Mouse (Mus musculus) embryo, embryonic 11.5 days (tissue): ENCODE measurements around the gene Adam20.
A peak's percentile ranks its signal among the peaks of the same experiment; 100 is the strongest.
"Not testable (repeated sequence)": the region's sequence is repeated elsewhere in the genome, so short reads cannot be mapped to it uniquely, and the experiment has no call there.

Source experiments
- DNase-seq: peaks from one replicate; pipeline ENCODE4 v3.0.0-alpha.2; 2012; ENCODE audit warnings: low read depth, low spot score

Adam20 gene

DNA sequence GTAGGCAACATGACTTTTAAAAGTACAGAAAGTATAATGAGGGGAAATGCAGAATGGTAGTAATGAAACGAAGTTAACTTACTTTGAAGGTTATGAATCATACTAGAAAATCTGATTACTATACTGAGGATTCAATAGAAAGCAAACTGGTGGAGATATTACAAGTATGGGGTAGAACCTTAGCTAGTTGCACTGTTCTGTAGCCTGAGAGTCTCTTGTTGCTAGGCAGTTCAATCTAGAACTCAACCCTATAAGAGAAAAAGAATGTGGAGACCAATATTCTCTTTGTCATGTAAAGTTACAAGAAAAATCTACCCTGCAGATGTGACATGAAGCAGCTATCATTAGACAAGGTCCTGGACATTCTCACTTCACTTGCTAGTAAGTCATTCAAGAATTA, at the start of gene Adam20:
Adam20 (plus strand) TSS at position 301 of the 400 bp plus-strand sequence.
- DNase-seq, result not testable (repeated sequence)

DNA sequence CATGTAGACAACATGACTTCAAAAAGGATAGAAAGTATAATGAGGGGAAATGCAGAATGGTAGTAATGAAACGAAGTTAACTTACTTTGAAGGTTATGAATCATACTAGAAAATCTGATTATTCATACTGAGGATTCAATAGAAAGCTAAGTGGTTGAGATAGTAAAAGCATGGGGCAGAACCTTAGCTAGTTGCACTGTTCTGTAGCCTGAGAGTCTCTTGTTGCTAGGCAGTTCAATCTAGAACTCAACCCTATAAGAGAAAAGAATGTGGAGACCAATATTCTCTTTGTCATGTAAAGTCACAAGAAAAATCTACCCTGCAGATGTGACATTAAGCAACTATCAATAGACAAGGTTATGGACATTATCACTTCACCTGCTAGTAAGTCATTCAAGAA, 41.2 kb upstream of the Adam20 start, which contains the start of gene Adam25:
Adam25 (plus strand) TSS at position 301 of the 400 bp plus-strand sequence.
- DNase-seq, result not testable (repeated sequence)

GRCm38 (mm10) chr8:40783320-40783719, 9.8 kb upstream of the Adam20 start:
- peak; percentile 2 for DNase-seq

DNA sequence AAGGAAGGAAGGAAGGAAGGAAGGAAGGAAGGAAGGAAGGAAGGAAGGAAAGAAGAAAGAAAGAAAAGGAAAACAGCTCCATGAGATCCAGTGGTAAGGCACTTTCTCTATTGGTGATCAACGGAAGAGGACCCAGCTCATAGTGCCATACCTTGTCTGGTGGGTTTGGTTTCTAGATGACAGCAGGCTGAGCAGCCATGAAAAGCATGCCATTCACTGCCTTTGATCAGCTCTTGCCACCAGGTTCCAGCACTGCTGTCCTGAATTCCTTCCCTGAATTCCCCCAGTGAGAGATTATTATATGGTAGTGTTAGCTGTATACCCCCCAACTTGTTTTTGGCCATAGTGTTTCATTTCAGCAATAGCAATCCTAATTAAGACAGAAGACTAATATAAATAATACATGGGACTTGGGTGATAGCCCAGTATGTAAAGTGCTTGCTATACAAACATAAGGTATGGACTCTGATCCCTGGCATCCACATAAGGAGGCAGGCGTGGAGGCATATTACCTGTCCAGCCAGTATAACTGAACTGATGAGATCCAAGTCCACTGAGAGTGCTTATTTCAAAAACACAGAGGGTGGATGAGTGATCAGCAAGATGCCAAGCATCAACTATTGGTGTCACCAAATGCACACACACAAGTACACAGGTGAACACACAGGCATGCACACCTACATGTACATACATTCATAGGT, 10.5 kb downstream of the Adam20 start:
- DNase-seq, result no peak
